Mouse (Mus musculus) naive thymus-derived CD4-positive, alpha-beta T cell, adult 2 months (primary cell): ENCODE measurements at regions not wholly inside any gene's neighbourhood (a gene's known extent, or its start where the extent isn't known, plus 50 kb on each side); places are given as distances from the start of the nearest gene placed in this dataset.

ENCODE experiments used
- DNase-seq: peaks from one replicate; pipeline ENCODE4 v3.0.0-alpha.2; 2011; ENCODE audit warnings: low read depth

DNA sequence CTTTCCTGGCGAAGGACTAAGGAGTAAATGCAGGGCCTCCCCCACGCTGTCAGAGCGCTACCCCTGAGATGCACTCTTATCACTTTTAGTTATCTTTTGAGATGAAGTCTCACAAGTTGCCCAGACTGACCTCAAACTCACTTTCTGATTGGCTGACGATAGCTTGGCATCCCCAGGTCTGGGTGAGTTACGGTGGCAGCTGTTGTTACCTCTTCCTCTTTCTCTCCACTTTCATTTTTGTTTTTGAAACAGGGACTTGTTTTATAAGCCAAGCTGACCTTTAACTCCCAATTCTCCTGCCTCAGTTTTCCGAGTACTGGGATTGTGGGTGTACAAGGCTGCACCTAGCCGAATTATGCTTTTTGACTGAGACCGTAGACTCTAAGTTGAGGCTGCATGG is 53.0 kb upstream of the Tcf7l2 start:
- DNase-seq = peak; percentile 63

DNA sequence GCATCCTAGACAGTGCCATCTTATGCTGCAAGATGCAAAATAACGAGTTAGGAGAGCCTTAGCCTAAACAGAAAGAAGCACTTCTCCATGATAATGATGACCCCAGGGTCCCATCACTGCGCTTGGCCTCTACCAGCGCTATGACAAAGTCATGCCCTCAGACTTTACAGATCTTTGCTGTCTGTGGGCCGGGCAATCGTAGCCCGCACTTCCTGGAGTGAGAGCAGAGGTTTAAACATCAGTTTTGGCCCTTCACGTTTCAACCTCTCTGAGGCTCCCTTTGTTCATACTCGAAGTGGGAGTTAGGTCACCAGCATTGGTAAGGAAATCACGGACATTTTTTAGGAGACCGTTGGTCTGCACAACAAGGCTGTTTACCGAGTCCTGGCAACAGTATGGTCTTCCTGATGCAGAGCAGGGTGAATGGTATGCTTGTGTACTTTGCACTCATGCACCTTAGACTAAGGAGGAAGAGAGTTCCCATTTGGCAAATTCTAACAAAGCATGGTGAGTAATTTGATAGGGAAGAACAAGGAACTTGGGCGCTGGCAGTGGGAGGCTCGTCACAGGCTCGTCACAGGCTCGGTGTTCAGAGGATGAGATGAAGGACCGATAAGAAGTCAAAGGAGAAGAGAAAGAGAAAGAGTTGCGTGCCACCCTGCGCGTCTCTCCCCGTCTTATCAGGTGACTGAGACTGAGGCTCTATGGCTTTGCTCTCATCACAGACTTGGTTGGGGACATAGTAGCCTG is 52.2 kb upstream of the Tcf7l2 start:
- peak; percentile 50 for DNase-seq
